Mouse (Mus musculus): ENCODE results near the gene Susd1.

Susd1 gene

GRCm38 (mm10) chr4:59322733-59323132 lies 115.7 kb downstream of the Susd1 start:
- DNase-seq (ENCODE audit: low spot score in 2 of 2), result no peak

DNA sequence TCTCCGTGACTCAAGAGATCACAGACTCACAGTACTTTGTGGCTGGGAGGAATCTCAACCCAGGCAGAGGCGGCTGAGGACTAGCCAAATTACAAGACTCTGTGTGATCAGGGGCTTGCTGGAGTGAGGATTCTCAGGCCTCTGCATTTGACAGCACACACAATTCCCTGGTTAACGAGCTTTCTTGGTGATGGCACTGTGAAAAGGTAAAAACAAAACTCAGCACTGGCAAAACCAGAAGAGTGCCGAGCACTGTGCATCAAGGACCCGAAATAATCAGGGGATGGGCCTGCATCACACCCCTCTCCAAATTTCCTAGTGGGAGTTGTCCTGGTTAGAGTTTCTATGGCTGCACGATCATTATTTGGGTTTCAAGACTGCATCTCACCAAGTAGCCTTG lies 116.4 kb downstream of the Susd1 start:
- DNase-seq (ENCODE audit: low spot score in 2 of 2), result no peak

DNA sequence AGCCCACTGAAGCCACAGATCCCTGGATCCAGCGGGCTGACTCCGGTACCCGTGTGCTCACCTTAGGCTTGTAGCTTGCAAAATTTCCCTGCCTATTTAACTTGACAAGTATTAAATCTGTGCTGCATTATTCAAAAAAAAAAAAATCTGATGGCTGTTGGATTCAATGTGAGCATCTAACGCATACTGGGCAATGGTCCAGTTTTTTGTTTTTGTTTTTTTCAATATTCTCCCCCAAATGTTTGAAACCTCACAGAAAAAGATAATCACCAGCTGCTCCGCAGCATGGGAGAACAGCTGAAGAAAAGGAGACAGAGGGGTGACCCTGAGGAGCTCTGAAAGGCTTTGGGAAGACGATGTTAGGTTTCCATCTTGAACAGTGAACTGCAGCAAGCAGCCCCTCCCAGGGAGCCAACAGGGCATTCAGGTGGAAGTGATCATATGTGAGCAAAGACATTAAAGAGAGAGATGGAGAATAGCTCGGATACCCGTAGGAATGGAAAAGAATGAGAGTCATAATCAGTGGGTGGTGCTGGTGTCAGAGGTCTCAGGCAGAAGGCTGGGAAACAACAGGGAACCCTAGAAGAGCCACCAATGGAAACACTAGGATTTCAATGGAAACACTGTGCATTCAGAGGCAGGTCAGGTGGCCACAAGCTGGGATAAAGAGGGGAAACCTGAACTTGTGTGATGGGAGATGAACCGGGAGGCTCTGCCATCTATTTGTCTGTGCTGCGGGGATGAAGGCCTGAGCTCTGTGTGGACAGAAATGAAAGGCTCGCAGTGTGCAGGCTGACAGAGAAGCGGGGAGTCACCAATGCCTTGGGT lies 117.0 kb downstream of the Susd1 start:
- DNase-seq (ENCODE audit: low spot score in 2 of 2), result no peak

GRCm38 (mm10) chr4:59319136-59319941 lies 119.1 kb downstream of the Susd1 start:
- DNase-seq (ENCODE audit: low spot score in 2 of 2), result no peak

GRCm38 (mm10) chr4:59318602-59319001 lies 119.8 kb downstream of the Susd1 start:
- no peak for DNase-seq (ENCODE audit: low spot score in 2 of 2)

DNA sequence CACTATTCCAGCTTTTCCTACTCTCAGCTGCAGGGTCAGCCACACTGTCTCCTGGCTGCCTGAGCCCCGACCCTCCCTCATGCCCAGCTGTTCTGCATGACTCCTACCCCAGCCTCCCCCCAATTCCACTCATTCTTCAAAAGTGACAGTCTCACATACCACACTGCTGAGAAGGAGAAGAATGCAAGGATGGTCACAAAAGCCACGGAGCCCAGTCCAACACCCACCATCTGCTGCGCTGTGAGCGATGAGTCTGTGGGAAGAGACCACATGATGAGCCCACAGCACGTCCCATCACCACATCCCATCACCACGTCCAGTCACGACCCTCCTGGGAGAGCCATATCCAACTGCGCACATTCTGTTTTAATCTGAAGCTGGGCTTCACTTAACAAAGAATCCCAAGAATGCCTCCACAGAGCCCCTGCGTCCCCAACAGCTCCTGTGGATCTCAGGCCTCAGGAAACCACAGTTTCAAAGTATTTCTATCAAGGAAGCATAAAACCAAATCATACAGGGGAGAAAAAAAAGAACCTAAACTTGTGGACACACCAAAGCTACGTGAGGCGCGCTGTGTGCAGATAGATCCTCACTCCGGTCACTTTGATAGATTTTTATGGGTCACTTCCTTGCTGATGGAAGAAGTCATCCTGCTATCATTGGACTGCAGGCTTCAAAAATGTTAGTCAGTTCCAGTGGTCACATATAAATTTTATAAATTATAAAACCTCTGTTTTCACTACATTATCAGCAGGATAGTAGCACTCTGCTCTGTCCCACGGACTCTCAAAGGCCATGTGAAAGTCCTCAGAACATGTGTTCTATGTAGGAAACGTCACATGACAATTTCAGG lies 122.7 kb downstream of the Susd1 start:
- no peak for DNase-seq (ENCODE audit: low spot score in 2 of 2)

GRCm38 (mm10) chr4:59314939-59315552 lies 123.4 kb downstream of the Susd1 start:
- DNase-seq (ENCODE audit: low spot score in 2 of 2), result no peak

- no peak for DNase-seq (ENCODE audit: low spot score in 2 of 2)
These were observed 125.5 kb downstream of the Susd1 start for GRCm38 (mm10) chr4:59312945-59313344.

DNA sequence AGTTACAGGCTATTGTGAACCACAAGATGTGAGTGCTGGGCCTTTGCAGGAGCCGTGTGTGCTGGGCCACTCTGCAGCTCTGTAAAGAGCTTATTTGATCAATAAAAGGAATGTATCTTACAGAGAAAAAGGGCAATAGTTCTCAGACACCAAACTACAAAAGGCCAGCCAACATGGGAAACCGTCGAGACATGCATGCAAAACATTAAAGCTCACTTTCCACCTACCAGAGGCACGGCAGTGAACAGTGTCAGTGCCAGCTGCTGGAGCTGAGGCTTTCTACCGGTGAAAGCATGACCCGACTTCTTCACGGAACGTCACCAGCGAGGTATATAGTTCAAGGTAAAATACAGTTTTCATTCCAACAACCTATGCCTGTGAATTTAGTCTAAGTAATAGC lies 127.8 kb downstream of the Susd1 start:
- DNase-seq (ENCODE audit: low spot score in 2 of 2), result no peak

GRCm38 (mm10) chr4:59307841-59308589 lies 130.4 kb downstream of the Susd1 start:
- no peak for DNase-seq (ENCODE audit: low spot score in 2 of 2)

GRCm38 (mm10) chr4:59302387-59302786 lies 136.0 kb downstream of the Susd1 start:
- no peak for DNase-seq (ENCODE audit: low spot score in 2 of 2)

DNA sequence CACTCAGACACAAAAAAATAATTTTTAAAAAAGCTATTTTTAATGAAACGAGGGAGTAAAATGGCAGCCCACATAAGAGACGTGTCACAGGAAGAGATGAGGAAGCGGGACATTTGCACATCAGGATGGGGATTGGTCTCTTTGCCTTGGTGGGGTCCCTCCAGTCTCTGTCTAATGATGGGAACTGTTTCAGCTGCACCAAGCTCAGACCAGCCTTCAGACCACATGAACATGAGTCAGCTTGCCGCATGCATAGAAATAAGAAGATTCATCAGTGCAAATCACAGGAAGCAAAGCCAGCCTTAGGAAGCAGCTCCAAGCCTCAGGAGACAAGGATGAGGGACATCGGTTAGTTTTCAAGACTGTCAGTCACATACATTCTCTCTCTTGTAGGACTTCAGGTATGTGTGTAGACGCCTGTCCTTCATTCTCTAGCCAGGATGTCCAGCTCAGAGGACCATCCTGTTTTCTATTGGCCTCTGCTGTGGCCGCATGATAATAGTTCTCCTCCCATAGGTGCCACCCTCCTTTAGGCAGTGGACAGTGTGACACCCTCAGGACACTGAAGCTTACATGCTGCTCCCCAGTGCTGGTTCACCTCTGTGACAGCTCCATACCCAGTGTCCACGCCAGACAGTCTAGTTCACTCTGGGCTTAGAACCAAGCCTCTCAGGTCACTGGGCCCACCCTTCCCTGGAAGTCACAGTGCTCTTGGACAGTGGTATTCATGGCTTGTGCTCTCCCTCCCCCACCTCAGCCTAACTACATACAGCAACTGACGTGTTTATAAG lies 137.2 kb downstream of the Susd1 start:
- DNase-seq (ENCODE audit: low spot score in 2 of 2), result no peak

- DNase-seq (ENCODE audit: low spot score in 2 of 2), result no peak
These were observed 139.5 kb downstream of the Susd1 start for GRCm38 (mm10) chr4:59298719-59299496.

DNA sequence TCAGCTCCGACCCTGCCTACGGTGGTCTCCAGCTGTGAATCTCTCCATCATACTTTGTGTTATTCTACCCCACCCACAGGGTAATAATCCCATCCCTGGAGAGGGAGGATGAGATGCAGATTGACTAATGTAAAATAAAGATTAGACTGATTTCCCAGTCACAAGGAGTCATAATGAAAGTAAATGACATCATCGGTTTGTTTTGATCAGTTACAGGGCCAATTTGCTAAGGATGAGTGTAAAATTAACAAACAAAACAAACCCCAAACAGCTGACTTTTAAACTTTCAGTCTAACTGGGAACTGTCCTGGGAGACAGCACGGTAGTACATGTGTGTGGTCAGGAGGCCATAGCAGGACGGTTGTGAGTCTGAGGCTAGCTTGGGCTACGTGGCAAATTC lies 143.3 kb downstream of the Susd1 start:
- DNase-seq (ENCODE audit: low spot score in 2 of 2), result no peak

- no peak for DNase-seq (ENCODE audit: low spot score in 2 of 2)
These were observed 143.8 kb downstream of the Susd1 start for GRCm38 (mm10) chr4:59294661-59295060.

DNA sequence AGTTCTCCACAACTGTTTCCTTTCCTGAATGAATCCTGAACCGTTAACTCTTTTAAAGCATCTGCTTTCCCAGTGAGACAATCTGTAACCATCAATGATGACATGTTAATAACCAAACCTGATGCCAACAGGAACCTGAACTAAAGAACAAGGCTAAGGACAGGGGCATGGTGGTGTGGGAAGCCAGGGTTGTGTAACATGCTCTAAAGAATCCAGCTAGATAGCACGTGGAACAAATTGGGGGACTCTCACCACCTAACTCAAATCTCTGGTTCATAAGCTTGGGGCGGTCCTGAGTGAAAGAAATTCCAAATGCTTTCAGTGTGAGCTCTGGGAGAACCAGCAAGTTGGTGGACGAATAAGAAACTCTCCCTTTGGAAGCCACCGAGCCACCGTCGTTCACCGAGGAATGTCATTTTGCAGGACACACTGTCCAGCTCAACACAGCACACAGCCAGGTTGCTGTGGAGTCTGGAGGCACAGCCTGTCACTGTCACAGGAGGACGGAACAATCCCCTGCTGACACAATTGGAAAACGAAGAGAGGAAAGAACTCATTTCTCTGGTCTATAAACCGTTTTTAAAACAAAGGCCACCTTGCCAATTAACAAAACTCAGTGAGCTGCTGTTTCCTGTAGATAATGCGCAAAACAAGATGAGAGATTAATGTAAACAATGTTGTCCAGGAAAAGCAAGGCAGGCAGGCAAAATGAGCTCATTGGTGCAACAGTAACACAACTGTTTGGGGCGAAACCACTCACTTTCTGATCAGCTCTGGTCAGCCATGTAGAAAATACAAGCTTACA lies 146.3 kb downstream of the Susd1 start:
- no peak for DNase-seq (ENCODE audit: low spot score in 2 of 2)

DNA sequence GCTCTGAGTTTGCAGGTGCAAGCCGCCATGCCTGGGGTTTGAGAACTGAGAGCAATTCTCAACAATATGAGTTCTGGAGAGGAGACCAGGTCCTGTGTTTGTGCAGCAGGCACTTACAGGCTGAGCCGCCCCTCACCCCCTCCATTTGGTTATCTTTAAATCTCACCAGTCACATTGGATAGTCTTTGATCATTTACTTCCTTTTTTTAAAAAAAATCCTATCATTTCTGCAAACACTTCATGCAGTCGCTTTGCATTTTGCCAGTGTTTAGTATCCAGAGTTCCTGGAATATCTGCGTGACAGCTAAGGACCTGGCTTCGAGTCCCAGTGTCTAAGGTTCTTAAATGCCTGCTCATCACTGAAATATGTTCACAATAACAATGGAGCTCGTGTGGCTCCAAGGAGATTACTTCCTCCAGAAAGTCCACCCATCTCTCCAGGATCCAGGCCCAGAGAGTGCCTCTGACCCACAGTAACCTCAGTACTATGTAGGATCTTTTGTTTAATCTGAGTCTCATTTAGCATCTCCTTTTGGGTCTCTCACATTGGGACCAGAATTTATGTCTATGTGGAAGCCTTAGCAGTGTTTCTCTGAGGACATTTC lies 147.4 kb downstream of the Susd1 start:
- no peak for DNase-seq (ENCODE audit: low spot score in 2 of 2)

GRCm38 (mm10) chr4:59287103-59287502 lies 151.3 kb downstream of the Susd1 start:
- no peak for DNase-seq (ENCODE audit: low spot score in 2 of 2)

All from spleen, postnatal 10 days (tissue).